Mouse (Mus musculus) spleen, adult 2 months (tissue): ENCODE measurements around the gene Cpm.

ENCODE experiments used
- CTCF ChIP-seq: fragments of 200-500 bp; IDR thresholded peaks from 2 replicates; pipeline ENCODE4 v1.5.1; 2011; ENCODE audit warnings: mild to moderate bottlenecking, inconsistent platforms; ENCODE audit not compliant: insufficient read depth, insufficient read length, insufficient replicate concordance; ENCODE audit errors: extremely low read depth
- POLR2A ChIP-seq: fragments of 200-500 bp; IDR thresholded peaks from 2 replicates; pipeline ENCODE4 v1.6.1; 2011; ENCODE audit warnings: low read depth, low read length, inconsistent platforms

DNA sequence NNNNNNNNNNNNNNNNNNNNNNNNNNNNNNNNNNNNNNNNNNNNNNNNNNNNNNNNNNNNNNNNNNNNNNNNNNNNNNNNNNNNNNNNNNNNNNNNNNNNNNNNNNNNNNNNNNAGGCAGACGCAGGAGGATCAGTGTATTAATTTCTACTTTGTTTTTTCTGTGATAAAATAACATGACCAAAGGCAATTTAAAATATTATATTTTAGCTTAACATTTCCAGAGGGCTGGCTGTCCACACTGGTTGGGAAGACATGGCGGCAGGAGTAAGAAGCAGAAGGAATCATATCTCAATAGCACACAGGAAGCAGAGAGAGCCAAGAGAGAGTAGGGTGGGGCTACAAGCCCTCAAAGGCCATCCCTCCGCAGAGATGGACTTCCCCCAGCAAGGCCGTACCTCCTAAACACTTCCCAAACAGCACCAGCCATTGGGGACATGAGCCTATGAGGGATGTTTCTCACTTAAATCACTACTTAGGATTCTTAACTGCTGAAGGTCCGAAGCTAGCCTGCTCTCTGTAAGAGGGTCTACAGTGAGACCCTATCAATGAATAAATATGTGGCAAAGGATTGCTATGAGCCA, 94.9 kb downstream of the Cpm start:
- no peak for TF ChIP-seq CTCF
- no peak for TF ChIP-seq POLR2A
